Mouse (Mus musculus) cortical plate, adult 2 months (tissue): ENCODE results near the gene Patj.

Experiments
- CTCF ChIP-seq: fragments of 200-500 bp; IDR thresholded peaks from 2 replicates; pipeline ENCODE4 v1.5.1; 2011; ENCODE audit warnings: mild to moderate bottlenecking, control low read depth, low read length; ENCODE audit not compliant: insufficient read depth; ENCODE audit errors: extremely low read depth
- POLR2A ChIP-seq: fragments of 200-500 bp; IDR thresholded peaks from 2 replicates; pipeline ENCODE4 v1.6.1; 2011; ENCODE audit warnings: mild to moderate bottlenecking, low read length, control low read depth; ENCODE audit not compliant: insufficient read depth; ENCODE audit errors: extremely low read depth

DNA sequence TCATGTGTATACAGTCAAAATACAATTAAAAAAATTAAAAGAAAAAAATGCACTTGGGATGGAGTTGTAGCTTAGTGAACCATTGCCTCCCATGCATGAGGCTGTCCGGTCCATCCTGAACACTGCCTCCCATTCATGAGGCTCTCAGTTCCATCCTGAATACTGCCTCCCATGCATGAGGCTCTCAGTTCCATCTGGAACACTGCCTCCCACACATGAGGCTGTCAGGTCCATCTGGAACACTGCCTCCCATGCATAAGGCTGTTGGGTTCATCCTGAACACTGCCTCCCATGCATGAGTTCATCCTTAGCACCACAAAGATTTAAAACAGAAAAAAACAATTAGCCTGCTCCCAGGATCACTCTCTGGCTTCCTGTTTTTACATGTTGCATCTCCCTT lies 198.4 kb downstream of the Patj start:
- TF ChIP-seq CTCF = no peak
- TF ChIP-seq POLR2A = no peak
